Mouse (Mus musculus): ENCODE data around the gene C1ql4.
A peak's percentile ranks its signal among the peaks of the same experiment; 100 is the strongest.

Gene C1ql4

DNA sequence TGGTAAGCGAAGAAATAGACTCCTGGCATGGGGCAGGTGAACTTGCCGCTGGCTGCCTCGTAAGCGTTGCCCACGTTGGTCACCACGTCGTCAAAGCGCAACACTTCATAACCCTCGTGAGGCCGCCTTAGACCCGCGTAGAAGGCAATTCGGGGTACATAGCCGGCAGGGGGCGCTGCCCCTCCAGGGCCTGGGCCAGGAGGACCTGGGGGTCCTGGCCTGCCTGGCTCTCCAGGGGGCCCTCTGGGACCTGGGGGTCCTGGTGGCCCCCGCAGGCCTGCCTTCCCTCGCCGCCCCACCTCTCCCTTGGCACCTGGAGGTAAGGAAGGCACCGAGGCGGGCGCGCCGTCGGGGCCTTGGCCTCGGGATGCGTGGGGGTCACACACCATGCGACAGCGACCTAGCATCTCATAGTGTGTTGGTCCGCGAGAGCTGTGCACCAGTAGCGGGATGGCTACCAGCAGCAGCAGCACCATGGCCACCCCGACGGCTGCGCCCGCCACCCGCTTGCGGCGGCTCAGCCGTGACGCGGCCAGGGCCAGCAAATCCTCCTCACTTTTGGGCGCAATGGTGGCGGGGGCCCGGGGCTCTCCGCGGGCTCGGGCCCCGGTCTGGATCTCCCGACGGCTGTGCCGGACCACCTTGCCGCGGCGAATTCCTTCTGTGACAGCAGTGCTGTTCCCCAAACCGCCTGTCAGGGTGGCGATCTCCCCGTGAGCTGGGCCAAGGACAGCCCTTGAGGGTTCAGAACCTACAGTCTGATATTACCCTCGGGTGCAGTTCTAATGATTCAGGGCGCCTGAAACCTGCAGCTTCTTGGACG is at the start of gene C1ql4:
Gene C1ql4 (minus strand): TSS at position 565 of the 823 bp plus-strand sequence.
- DNase-seq (ENCODE audit: low read depth, low spot score): no peak

DNA sequence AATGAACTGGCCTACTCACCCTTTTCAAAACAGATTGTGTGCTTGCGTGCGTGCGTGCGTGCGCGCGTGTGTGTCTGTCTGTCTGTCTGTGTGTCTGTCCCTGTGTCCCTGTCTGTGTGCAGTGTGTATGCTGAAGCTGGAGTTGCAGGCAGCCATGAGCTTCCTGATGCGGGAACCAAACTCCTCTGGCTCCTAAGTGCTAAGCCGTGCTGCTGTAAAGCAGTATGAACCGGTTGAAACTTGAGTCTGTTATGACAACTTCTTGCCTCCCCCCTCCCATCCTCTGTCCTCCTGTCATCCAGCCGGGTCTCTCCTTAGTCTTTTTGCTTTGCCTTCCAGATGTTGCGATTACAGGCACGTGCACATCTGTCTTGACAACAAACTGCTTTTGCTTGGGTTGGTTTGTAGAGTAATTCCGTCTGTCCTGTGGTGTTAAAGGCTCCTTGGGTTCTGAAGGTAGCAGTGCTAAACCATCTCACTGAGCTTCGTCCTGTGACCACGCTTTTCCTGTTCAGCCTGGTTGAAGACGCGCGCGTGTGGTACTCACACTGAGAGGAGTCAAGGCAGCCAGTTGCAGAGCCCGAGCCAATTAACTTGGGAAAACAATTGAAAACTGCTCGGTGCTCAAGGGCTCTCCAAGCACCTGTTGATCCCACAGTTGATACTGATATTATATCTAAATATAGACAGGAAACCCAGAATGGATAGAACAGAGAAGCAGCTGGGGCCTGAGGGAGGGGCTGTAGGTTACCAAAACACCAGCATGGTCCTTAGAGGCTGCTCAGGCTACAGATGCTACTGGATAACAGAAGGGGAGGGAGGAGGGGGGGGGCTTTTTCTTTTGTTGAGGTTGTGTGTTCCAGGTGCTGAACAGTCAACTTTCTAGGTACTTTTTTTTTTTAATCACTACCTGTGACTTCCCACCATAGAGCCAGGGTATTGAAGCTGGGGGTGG is 42.6 kb upstream of the C1ql4 start:
- peak; percentile 21 for DNase-seq (ENCODE audit: low read depth, low spot score)

GRCm38 (mm10) chr15:99129441-99129840 is 41.8 kb upstream of the C1ql4 start:
- DNase-seq (ENCODE audit: low read depth, low spot score): no peak

DNA sequence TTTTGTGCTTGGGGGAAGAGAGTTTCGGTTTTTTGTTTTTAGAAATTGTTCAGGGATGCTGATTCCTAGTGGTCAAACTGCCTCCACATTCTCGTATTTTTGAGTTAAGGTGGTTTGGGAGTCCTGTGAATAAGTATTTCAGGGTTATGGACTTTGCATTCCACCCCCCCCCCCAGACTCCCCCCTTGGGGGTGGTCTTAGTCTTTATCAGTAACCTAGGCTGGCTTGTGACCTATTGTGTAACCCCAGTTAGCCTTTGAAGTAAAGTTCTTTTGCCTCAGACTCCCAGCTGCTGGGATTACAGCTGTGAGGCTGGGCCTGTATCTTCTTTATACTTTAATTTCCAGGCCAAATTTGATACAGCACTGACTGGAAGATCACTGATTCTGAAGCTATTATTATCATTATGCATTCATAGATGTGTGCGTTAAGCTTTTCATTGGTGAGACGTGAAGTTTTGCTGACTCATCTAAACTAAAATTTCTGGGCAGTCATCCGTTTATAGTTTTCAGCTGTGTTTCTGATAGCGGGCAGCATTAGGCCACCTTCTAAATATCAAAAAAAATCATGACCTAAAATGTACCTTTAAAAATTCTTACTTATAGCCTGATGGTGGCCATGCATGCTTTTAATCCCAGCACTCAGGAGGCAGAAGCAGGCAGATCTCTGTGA is 40.4 kb upstream of the C1ql4 start:
- no peak for DNase-seq (ENCODE audit: low read depth, low spot score)

DNA sequence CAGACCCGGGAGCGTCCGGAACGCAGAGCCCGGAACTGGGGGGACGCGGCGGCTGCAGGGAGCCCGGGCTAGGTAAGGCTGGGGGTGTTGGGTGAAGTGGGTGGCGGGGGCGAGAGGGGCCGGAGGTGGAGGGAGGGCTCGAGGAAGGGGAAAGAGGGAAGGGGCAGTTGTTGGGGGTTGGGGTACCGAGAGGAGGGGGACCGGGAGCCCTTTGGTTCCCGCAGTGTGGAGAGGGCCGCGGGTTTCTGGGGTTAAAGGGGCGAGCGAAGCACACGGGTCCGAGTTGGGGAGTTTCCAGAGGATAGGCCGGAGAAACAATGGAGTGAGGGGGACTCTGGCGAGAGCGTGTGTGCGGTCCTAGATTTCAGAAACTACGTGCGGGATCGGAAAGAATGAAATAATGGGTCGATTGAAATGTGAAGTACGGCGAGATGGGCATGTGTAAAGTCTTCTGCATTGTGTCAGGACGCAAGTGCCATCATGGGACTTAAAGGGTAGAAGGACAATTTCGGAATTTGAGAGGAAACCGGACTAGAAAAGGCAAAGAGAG is 39.3 kb upstream of the C1ql4 start:
- DNase-seq (ENCODE audit: low read depth, low spot score): peak; percentile 46

- peak; percentile 95 for DNase-seq (ENCODE audit: low read depth, low spot score)
These were observed 38.6 kb upstream of the C1ql4 start for GRCm38 (mm10) chr15:99126081-99126815.

GRCm38 (mm10) chr15:99125711-99126080 is 38.1 kb upstream of the C1ql4 start, which contains the start of gene Spats2:
Gene Spats2 (plus strand): TSS chr15:99125916.
- no peak for DNase-seq (ENCODE audit: low read depth, low spot score)

- no peak for DNase-seq (ENCODE audit: low read depth, low spot score)
These were observed 35.0 kb upstream of the C1ql4 start for GRCm38 (mm10) chr15:99122642-99123041.

GRCm38 (mm10) chr15:99120814-99121213 is 33.2 kb upstream of the C1ql4 start:
- no peak for DNase-seq (ENCODE audit: low read depth, low spot score)

- DNase-seq (ENCODE audit: low read depth, low spot score): no peak
These were observed 28.9 kb upstream of the C1ql4 start for GRCm38 (mm10) chr15:99116539-99116938.

GRCm38 (mm10) chr15:99115065-99115423 is 27.4 kb upstream of the C1ql4 start:
- no peak for DNase-seq (ENCODE audit: low read depth, low spot score)

DNA sequence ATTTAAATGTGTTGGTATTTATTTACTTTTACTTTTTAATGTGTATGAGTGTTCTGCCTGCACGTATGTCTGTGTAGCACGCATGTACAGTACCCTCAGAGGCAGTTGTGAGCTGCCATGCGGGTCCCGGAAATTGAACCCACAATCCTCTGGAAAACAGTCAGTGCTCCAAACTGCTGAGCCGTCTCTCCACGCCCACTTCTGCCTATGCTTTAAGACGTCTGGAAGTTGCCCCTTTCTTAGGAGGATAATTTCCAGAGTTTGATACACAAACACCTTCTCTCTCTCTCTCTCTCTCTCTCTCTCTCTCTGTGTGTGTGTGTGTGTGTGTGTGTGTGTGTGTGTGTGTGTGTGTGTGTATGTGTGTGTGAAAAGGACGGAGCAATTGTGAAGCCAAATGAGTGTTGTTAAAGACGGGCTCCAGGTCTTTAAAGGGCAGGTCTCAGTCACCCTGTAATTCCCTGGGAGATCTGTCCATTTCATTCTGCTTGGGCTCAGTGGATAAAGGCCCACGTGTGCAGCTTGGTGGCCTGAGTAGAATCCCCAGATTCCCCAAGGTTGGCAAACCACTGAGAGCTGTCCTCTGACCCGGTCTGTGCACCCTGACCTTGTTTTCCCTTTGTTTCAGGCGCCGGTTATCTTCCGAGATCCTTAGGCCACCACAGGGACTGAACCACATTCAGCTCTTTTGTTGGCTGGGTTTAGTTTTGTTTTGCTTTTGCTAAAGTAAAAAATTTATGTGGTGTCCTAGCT is 26.9 kb upstream of the C1ql4 start:
- DNase-seq (ENCODE audit: low read depth, low spot score): no peak

DNA sequence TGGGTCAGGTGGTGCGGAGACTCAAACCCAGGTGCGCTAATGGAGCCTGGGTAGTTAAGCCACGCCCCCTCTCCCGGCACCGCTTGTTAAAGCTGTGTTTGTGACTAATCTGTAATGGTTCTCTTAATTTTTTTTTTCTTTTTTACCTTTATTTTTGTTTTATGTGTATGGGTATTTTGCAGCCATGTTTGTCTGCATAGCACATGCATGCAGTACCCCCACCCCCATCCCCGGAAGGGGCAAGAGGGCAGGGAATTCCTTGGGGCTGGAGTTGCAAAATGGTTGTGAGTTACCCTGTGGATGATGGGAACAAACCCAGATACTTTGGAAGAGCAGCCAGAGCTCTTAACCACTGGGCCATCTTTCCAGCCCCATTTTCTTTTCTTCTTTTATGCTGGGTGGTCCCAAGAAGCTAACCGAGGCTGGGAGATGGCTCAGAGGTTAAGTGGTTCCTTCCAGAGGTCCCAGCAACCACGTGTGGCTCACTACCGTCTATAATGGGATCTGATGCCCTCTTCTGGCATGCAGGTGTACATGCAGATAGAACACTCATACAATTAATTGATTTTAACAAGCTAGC is 25.9 kb upstream of the C1ql4 start:
- DNase-seq (ENCODE audit: low read depth, low spot score): no peak

GRCm38 (mm10) chr15:99112843-99113395 is 25.3 kb upstream of the C1ql4 start:
- no peak for DNase-seq (ENCODE audit: low read depth, low spot score)

DNA sequence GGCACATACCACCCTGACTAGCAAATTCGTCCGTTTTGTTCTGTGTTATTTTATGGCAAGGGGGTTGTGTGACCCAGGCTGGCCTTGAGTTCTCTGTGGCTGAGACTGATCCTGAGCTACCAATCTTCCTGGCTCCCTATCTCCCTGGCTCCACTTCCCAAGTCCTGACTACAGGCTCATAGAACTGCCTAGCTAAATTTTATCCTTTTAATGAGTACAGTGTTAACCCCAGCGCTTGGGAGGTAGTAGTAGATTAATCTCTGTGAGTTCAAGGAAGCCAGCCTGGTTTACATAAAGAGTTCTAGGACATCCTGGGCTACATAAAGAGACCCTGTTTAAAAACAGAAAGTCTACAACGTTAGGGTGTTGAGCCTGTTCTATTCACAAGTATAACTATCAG is 24.2 kb upstream of the C1ql4 start:
- DNase-seq (ENCODE audit: low read depth, low spot score): no peak

DNA sequence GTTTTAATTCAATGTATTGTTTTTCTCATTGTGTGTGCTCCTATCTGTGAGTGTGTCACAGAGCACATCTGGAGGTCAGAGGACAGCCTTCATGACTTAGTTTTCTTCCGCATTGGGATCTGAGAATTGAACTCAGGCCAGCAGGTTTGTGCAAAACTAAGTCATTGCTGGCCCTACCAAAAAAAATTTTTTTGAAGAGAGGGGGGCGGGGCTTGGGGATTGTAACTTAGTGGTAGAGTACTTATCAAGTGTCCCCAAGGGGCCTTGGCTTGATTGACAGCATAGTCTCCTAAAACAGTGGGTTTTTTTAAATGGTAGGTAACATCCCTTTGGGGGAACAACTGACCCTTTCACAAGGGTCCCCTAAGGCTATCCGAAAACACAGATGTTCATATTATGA is 23.5 kb upstream of the C1ql4 start:
- DNase-seq (ENCODE audit: low read depth, low spot score): no peak

- no peak for DNase-seq (ENCODE audit: low read depth, low spot score)
These were observed 20.2 kb upstream of the C1ql4 start for GRCm38 (mm10) chr15:99107866-99108265.

GRCm38 (mm10) chr15:99105238-99105637 is 17.6 kb upstream of the C1ql4 start:
- DNase-seq (ENCODE audit: low read depth, low spot score): no peak

DNA sequence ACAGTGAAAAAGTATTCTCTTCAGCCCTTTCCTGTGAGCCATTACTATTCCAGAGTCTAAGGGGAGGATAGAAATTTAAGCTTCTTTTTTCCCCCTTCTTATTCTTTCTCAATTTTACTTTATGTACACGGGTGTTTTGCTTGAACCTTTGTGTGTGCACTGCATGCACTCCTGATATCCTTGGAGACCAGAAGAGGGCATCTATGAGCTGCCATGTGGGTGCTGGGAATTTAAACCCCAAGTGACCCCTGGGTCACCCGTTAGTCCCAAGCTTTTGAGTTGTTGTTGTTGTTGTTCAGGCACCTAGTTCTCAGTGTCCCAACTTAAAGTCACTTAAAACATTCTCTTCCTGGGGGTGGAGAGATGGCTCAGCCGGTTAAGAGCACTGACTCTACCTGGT is 12.4 kb upstream of the C1ql4 start:
- DNase-seq (ENCODE audit: low read depth, low spot score): no peak

DNA sequence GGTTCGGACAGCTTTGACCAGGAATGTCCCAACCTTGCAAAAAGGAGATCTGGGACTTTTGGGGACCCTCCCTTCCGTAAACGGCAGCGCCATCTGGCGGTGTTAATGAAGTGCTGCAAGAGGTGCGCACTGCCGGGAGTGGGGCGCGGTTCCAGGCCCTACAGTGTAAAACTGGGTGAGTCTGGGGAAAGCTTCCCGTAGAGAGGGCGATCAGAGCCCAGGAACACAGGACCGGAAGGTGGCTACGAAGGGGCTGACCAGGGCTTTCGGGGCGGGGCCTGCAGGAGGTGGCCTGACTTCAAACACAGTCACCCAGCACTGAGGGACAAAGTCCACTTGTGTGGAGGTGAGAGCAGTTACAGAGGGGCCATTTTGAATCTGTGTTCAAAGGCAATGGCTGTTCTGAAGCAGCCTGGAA is 11.5 kb upstream of the C1ql4 start:
- peak; percentile 69 for DNase-seq (ENCODE audit: low read depth, low spot score)

Data from forelimb bud, embryonic 11.5 days (tissue).